Mouse (Mus musculus): ENCODE results near the gene Pde4c.

Pde4c gene

GRCm38 (mm10) chr8:70750128-70750680 lies 26.7 kb downstream of the Pde4c start:
- peak in 1 of 2 experiments; percentile 44 for DNase-seq (ENCODE audit: low spot score in 2 of 2)

DNA sequence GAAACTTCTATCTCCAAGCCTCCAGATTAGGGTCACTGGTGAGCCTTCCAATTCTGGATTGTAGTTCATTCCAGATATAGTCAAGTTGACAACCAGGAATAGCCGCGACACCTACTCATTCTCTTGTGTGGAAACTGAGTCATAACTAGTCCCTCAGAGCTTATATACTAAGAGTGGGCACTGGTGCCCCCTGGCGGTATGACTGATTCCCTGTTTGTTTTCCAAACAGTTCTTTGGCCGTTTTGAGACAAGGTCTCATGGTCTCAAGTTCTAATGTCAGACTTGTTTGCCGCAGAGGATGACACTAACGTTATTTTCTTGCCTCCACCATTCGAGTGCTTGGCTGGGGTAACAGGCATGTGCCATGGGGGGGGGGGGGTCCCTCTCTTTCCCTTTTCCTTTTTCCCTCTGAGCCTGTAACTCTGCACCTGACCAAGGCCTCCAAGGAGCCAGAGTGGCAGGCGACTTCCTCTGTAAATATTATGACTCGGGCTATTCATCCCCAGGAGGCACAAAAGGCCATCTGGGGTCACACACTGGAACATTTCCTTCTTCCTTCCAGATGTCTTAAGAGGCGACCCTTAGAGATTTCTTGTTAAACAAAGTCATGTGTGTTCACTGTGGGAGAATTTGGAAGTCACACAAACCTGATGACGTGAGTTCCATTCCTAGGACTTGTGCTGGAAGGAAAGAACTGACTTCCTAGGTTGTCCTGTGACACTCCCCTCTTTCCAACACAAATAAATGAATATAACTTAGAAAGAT lies 28.7 kb downstream of the Pde4c start:
- peak; percentile 71 to 84 for DNase-seq (ENCODE audit: low spot score in 2 of 2)

- peak; percentile 88 to 90 for DNase-seq (ENCODE audit: low spot score in 2 of 2)
Observed at GRCm38 (mm10) chr8:70753151-70753550, 29.6 kb downstream of the Pde4c start.

DNA sequence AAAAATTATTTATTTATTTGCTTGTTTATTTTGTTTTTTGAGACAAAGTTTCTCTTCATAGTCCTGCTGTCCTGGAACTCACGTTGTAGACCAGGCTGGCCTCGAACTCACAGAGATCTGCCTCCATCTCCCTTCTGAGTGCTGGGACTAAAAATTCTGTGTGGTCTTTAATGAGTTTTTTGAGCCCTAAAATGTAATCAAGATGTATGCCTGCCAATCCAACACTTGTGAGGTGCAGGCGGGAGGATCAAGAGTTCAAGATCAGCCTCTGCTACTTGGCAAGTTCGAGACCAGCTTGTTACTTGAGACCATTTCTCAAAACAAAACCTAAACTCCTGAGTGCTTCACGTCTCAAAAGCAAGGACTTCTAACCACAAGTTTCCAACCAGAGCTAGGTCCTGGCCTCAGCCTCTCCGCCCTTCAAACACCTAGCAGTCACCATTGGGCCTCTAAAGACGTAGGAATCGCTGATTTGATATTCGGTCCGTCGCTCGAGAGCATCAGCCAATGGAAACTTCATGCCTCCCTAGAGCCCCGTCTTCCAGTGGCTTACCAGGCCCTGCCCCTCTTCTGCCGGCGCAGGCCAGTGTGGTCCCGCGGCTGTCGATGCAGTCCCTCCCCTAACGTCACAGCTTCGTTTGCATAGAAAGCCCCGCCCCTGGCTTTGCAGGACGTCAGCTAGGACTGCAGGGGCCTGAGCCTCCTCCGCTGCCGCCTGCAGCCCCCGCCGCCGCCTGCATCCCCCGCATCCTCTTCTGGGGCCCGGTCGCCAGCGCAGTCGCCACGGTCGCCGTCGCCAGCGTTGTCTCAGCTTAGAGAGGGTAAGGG lies 30.7 kb downstream of the Pde4c start, which contains the start of gene Rab3a:
Rab3a (plus strand) TSS at position 637 of the 828 bp plus-strand sequence.
- peak; percentile 96 to 97 for DNase-seq (ENCODE audit: low spot score in 2 of 2)

DNA sequence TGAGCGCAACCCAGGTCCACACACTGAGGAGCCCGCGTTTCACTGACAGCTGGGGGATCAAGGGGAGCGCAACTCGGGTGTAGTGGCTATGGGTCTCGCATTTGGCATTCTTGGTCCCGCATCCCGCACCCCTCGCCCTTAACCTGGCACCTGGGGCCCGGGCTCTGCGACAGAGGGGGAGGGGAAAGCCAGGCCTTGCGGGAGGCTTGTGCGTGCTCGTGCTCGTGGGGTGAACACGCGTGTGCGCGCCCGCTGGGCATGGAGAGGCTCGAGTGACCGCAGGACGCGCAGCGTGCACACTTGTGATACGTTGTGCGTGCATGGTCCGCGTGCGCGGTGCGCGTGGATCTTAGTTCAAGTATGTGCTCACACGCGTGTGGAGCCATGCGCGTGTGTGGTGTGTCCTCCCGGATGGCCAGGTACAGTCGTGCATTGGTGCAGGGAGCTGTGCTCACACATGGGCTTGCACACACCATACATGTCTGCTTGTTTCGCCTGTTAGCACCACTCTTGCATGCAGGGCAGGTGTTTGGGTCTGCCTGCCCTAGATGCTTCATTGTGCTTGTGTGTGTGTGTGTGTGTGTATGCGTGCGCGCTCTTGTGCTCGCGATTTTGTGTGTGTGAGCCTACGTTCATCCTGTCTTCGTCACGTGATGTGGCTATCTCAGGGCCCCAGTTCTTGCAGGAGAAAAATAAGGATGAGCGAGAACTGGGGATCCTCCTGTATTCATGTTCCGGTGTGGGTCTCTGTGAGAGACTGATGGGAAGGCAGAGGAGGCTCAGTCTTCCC lies 31.5 kb downstream of the Pde4c start:
- peak; percentile 67 to 83 for DNase-seq (ENCODE audit: low spot score in 2 of 2)

DNA sequence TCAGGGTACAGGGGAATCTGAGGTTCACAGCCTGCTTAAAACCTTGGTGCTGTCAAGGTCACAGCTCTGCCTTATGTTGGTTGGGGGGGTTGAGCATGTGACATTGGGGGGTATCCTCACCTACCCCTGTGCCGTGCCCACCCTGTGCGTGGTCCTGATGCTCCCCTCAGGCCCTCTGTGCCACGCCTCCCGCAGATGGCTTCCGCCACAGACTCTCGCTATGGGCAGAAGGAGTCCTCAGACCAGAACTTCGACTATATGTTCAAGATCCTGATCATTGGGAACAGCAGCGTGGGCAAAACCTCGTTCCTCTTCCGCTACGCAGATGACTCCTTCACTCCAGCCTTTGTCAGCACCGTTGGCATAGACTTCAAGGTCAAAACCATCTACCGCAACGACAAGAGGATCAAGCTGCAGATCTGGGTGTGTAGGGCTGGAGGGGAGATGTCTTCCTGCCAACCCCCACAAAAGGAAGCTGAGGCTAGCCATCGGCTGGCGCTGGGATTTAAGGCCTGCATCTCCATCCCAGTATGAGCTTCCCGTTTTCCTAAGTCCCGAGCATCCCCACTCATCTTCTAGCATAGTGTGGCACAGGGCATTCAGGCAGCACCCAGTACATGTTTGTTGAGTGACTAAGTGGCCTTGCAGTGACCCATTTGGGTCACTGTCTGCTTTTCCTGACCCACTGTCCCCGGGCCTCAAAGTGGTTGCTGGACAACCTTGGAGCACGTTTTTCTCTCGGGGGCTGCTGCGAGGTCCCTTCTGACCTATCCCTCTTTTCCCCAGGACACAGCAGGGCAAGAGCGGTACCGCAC lies 32.3 kb downstream of the Pde4c start:
- peak; percentile 11 to 14 for DNase-seq (ENCODE audit: low spot score in 2 of 2)

DNA sequence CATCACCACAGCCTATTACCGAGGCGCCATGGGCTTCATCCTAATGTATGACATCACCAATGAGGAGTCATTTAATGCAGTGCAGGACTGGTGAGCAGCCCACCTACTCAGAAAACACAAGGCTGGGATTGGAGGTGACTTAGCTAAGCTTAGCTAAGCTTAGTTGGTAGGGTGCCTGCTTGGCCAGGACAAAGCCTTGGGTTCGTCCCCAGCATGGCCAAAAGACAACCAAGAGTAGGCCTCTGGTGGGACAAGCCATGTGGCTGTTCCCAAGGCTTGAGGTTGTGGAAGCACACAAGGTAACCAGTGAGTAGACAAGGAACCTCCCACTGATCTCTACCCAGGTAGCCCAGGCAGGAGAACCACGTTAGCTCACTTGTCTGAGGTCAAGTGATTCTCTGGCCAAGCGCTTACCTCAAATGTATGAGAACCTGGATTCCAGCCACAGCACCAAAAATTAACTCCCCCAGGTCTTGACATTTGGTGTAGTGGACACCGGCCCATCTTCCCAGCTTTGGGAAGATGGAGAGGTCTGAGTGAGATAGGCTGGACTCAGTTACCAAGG lies 33.0 kb downstream of the Pde4c start:
- peak in 1 of 2 experiments; percentile 5 for DNase-seq (ENCODE audit: low spot score in 2 of 2)

DNA sequence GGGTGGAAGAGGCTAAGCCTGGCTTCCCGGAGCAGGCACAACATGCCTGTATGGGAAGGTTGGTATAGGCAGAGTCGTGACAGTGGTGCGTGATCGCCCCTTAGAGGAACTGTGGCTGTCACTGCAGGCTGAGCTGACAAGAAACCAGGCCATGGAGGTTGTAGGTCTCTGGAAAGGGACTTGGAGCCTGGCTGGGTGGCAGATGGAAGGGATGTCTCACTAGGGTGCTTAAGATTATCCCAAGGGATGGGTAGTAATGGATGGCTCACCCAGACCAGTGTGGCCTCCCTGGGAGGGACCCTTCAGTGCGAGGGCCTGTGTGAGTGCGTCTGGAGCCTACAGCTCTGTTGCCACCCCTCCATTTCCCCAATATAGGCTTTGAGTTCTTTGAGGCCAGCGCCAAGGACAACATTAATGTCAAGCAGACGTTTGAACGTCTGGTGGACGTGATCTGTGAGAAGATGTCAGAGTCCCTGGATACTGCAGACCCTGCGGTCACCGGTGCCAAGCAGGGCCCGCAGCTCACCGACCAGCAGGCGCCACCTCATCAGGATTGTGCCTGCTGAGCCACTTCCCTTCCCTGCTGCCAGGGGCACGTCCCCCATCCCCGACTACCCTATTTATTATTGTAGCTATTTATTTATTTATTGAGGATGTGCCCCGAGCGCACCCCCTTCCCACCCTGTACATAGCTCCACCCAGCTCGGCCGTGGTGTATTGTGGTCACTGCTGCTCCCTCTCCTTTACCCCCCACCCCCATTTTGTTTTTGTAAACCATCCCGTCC lies 34.2 kb downstream of the Pde4c start:
- peak in 1 of 2 experiments; percentile 23 for DNase-seq (ENCODE audit: low spot score in 2 of 2)

DNA sequence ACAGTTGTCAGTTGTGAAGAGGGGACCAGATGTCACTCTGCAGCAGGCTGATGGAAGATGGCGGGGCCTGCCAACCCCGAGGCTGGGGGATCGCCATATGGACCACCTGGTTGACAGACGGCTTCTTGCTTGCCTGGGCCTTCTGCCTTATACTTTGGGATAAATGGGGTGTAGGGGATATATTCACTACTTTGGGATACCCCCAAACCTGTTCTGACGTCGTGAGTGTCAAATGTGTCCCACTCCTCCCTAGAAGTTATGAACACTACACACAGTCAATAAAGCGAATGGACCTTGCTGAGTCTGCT lies 34.7 kb downstream of the Pde4c start:
- DNase-seq (ENCODE audit: low spot score in 2 of 2): peak in 1 of 2 experiments; percentile 4

DNA sequence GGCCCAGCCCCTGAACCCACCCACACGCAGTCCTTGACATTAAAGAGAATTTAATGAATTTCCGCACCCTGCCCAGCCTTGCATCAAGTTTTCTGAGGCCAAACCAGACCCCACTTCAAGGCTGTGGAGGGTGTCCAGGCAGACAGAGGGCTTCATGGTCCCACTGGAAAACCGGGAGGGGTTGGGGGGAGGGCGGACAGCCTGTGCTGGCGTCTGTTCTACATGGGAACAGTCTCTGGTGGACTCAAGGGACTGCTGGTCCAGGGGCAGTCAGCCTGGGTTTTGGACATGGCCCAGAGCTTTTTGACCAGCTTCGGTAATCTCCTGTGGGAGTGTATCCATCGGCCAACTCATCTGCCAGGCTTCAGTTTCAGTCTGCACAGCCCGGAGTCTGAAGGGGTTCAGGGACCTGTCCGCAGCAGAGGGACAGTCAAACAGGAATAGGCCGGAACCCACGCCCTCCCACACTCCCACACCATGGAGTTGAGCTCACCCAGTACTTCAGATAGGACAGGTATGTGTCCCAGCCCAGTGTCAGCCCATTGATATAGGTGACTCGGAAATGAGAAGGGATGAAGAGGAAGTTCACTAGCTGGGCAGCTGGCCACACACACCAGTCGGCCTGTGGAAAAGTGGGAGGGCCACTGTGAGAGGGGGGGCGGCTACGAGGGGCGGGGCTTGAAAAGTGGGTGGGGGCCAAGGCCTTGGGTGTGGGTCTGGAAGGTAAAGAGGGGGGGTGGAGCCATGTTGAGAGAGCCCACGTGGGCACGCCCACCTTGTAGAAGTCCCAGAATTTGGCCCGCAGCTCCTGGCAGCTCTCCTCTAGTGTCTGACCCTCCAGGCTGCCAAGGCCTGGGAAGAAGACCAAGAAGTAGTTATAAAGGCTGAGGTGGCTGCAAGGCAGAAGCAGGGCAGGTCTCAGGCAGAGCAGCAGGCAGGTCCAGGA lies 35.4 kb downstream of the Pde4c start:
- no peak for DNase-seq (ENCODE audit: low spot score in 2 of 2)

GRCm38 (mm10) chr8:70760350-70760749 lies 36.8 kb downstream of the Pde4c start:
- DNase-seq (ENCODE audit: low spot score in 2 of 2): no peak

DNA sequence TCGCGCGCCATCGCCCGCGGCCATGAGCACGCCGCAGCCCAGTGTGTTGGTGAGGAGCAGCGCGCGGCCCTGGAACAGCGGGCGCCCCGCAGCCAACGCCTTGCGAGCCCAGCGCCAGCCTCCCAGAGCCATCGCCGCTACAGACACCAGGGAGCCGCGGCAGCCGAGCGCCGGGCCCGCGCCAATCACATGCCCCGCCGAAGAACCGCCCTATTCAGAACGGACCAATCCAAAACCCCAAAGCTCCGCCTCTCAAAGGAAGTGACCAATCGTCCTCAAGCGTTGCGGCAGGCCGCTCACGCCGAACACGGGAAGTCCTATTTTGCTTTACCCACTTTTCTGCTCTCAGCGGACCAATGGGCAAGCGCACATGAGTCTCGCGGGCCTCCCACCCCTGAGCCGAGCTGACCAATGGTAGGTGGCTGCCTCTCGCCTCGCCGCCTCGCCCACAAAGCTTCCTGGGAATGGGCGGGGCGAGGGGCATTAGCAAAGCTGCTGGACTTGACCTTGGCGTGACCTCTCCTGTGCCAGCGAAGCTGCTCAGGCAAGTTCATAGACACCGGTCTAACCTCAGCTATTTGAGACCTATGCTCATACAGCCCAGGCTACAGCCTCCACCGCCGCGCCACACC lies 37.4 kb downstream of the Pde4c start, which contains the start of gene Mpv17l2:
Mpv17l2 (minus strand) TSS at position 172 of the 632 bp plus-strand sequence.
- peak; percentile 94 to 98 for DNase-seq (ENCODE audit: low spot score in 2 of 2)

DNA sequence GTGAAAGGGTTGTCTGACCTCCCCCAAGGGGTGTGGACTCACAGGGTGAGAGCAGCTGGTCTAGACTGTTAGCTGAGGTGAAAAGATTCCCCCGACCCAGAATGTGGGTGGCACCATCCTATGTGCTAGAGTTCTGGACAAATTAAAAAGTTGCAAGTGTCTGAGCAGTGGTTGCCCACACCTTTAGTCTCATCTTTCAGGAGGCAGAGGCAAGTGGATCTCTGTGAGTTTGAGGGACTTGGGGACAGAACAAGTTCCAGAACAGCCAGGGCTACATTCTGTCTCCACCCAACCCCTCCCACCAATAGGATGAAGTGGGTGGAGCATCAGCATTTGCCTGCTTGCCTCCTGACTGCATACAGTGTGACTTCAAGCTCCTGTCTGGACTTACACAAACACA lies 38.6 kb downstream of the Pde4c start:
- DNase-seq (ENCODE audit: low spot score in 2 of 2): no peak

DNA sequence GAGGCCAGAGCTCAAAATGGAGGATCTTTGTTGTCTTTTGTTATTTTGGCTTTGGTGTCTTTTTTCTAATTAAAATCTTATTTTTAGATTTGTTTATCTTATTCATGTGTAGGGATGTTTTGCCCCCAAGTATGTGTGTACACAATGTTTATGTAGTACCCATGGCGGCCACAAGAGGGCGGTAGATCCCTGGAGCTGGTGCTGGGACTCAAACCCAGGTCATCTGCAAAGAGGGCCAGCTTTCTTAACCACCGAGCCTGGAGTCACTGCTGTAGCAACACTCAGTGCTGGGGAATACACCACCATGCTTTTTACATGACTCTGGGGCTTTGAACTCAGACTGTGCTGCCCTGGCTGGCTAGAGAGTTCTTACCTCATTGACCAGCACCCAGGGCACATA lies 39.8 kb downstream of the Pde4c start:
- DNase-seq (ENCODE audit: low spot score in 2 of 2): no peak

DNA sequence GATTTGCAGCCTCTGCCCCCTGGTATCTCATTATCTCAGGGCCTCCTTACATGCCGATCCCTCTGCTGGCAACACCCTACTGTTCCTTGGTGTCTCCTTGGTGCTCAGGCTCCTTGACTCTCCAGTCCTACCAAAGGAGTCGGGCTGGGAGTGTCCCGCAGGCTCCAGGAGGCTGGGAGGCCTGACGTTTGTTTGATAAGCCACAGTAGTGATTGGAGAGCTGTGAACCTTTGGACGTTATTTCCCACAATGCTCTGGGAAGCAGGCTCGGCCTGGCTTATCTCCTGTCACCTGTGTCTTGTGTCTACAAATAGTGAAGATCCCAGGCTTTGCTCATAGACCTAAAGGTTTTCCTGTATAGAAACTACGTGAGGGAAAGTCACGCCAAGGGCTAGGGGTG lies 40.5 kb downstream of the Pde4c start:
- no peak for DNase-seq (ENCODE audit: low spot score in 2 of 2)

- DNase-seq (ENCODE audit: low spot score in 2 of 2): no peak
Observed at GRCm38 (mm10) chr8:70764676-70765075, 41.2 kb downstream of the Pde4c start.

DNA sequence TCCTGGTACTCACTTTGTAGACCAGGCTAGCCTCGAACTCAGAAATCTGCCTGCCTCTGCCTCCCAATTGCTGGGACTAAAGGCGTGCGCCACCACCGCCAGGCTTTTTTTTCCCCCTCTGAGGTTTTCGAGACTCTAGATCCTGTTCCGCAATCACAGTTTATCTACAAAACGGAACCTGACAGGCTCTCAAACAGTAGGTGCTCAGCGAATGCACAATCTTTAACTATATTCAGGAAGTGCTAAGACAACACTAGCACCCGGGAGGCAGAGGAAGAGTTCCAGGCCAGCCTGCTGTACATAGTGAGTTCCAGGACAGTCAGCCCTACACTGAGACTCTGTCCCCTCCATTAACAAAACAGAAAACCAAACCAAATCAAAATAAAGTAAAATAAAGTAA lies 41.8 kb downstream of the Pde4c start:
- no peak for DNase-seq (ENCODE audit: low spot score in 2 of 2)
